In genomic region chr12:100956825-100957224, GRCm38 (mm10) we compare ENCODE assay signal across 9 mouse cellular contexts. TPM values are rescaled to one million over a fixed set of nuclear protein-coding genes. Genes with fewer than 3 reads are reported as not detected.
A peak's percentile ranks its signal among the peaks of the same experiment; 100 is the strongest.
DNase-seq lines count a peak whose midpoint lies in the region; ATAC-seq and TF ChIP-seq lines count a peak whose summit lies in the region.
"Had no signal": no experiment of that assay in that cellular context is flagged by ENCODE, and none has a peak within 500 bp of the region (broad histone marks: within the 10 kb centered on the region; RNA-seq: fewer than 3 reads in every experiment).

No protein-coding gene starts in this region.

- H3K36me3 ChIP-seq in forebrain, embryonic 12.5 days (replicated peaks), result peaks cover 28% of the 10 kb centered on the region
- no peaks in the 10 kb centered on the region for H3K36me3 ChIP-seq in forebrain, embryonic 11.5 days (ENCODE audit: control insufficient read depth, insufficient read depth, low read length)
- no peaks in the 10 kb centered on the region for H3K36me3 ChIP-seq in lung, embryonic 14.5 days (ENCODE audit: insufficient read depth)
- no peaks in the 10 kb centered on the region for H3K36me3 ChIP-seq in hindbrain, embryonic 14.5 days (replicated peaks; ENCODE audit: control insufficient read depth, insufficient read depth)
- H3K36me3 ChIP-seq in liver, postnatal 0 days (replicated peaks; ENCODE audit: insufficient read depth, low read length), result peaks cover 16% of the 10 kb centered on the region

- no peak for TF ChIP-seq EP300 in liver, postnatal 0 days (IDR thresholded peaks at IDR 0.05; ENCODE audit: low read depth)

- 65% methylated on average over 4 of the region's 4 CpGs for WGBS in forebrain, embryonic 12.5 days
- 75% methylated on average over 4 of the region's 4 CpGs for WGBS in forebrain, embryonic 11.5 days
- 61% methylated on average over 4 of the region's 4 CpGs for WGBS in lung, embryonic 14.5 days
- 46% methylated on average over 4 of the region's 4 CpGs for WGBS in lung, adult 2 months
- 27% methylated on average over 4 of the region's 4 CpGs for WGBS in hindbrain, embryonic 14.5 days
- 68% methylated on average over 4 of the region's 4 CpGs for WGBS in liver, postnatal 0 days (ENCODE audit: insufficient replicate concordance)

- no peak overlapping the region for H3K4me3 ChIP-seq in forebrain, embryonic 12.5 days (replicated peaks)
- H3K4me3 ChIP-seq in forebrain, embryonic 11.5 days (ENCODE audit: low read depth, low read length), result no peak overlapping the region
- no peak overlapping the region for H3K4me3 ChIP-seq in lung, embryonic 14.5 days (ENCODE audit: low read depth, low read length)
- no peak overlapping the region for H3K4me3 ChIP-seq in lung, adult 2 months (replicated peaks; ENCODE audit: extremely low read depth, low read depth, low read length)
- H3K4me3 ChIP-seq in hindbrain, embryonic 14.5 days (replicated peaks; ENCODE audit: low read length), result no peak overlapping the region
- H3K4me3 ChIP-seq in liver, postnatal 0 days (ENCODE audit: low read depth, low read length), result no peak overlapping the region

- ATAC-seq in forebrain, embryonic 12.5 days (ENCODE audit: low FRiP score), result no peak
- ATAC-seq in forebrain, embryonic 11.5 days (replicated peaks; ENCODE audit: low FRiP score), result no peak
- ATAC-seq in lung, embryonic 14.5 days (ENCODE audit: insufficient read depth), result no peak
- no peak for ATAC-seq in hindbrain, embryonic 14.5 days (ENCODE audit: low FRiP score)
- ATAC-seq in liver, postnatal 0 days, result no peak

- 0 out of 2 replicates have a peak overlapping the region, but pooled peaks have one; percentile 33 for H3K27ac ChIP-seq in forebrain, embryonic 12.5 days
- no peak overlapping the region; the same call in 1 of the 2 replicates for H3K27ac ChIP-seq in forebrain, embryonic 11.5 days (ENCODE audit: low read depth, low read length)
- H3K27ac ChIP-seq in lung, embryonic 14.5 days (ENCODE audit: low read depth), result peak overlapping the region; percentile 24; the same call in 1 of the 2 replicates
- H3K27ac ChIP-seq in hindbrain, embryonic 14.5 days, result peak overlapping the region; percentile 51
- H3K27ac ChIP-seq in liver, postnatal 0 days (ENCODE audit: low read depth), result peak overlapping the region; percentile 98

- no peaks in the 10 kb centered on the region for H3K9me3 ChIP-seq in forebrain, embryonic 12.5 days
- no peaks in the 10 kb centered on the region for H3K9me3 ChIP-seq in forebrain, embryonic 11.5 days (ENCODE audit: control insufficient read depth, low read length)
- no peaks in the 10 kb centered on the region for H3K9me3 ChIP-seq in lung, embryonic 14.5 days (ENCODE audit: low read depth, low read length)
- no peaks in the 10 kb centered on the region for H3K9me3 ChIP-seq in hindbrain, embryonic 14.5 days (ENCODE audit: control insufficient read depth, low read length)
- no peaks in the 10 kb centered on the region for H3K9me3 ChIP-seq in liver, postnatal 0 days (ENCODE audit: low read length)

- H3K4me2 ChIP-seq in forebrain, embryonic 12.5 days, result no peak overlapping the region
- H3K4me2 ChIP-seq in forebrain, embryonic 11.5 days (ENCODE audit: low read depth, low read length, severe bottlenecking), result no peak overlapping the region
- H3K4me2 ChIP-seq in lung, embryonic 14.5 days, result no peak overlapping the region
- no peak overlapping the region for H3K4me2 ChIP-seq in hindbrain, embryonic 14.5 days (replicated peaks)
- peak overlapping the region; percentile 52 for H3K4me2 ChIP-seq in liver, postnatal 0 days (ENCODE audit: low read depth, low read length)

- no peak overlapping the region for H3K9ac ChIP-seq in forebrain, embryonic 12.5 days
- no peak overlapping the region for H3K9ac ChIP-seq in forebrain, embryonic 11.5 days (ENCODE audit: low read length)
- no peak overlapping the region for H3K9ac ChIP-seq in lung, embryonic 14.5 days
- no peak overlapping the region for H3K9ac ChIP-seq in hindbrain, embryonic 14.5 days
- peak overlapping the region; percentile 62 for H3K9ac ChIP-seq in liver, postnatal 0 days (replicated peaks)

- TF ChIP-seq POLR2A in lung, adult 2 months (IDR thresholded peaks at IDR 0.05; ENCODE audit: borderline replicate concordance, extremely low read depth, low read depth, low read length), result no peak

- no peak for DNase-seq in forebrain, embryonic 11.5 days (ENCODE audit: low spot score)
- DNase-seq in lung, embryonic 14.5 days, result no peak
- DNase-seq in lung, adult 2 months, result no peak
- no peak for DNase-seq in hindbrain, embryonic 14.5 days (ENCODE audit: low spot score)
- DNase-seq in liver, postnatal 0 days, result no peak
- no peak for DNase-seq in urinary bladder, postnatal 36 days (ENCODE audit: low spot score in 2 of 2)
- DNase-seq in urinary bladder, postnatal 25 days (ENCODE audit: low spot score), result no peak
- DNase-seq: thymus, postnatal 4 days had no signal

- no peak for TF ChIP-seq CTCF in lung, embryonic 14.5 days (IDR thresholded peaks at IDR 0.05; ENCODE audit: low read depth)
- TF ChIP-seq CTCF in lung, adult 2 months (IDR thresholded peaks at IDR 0.05; ENCODE audit: insufficient read depth, low read length), result no peak
- no peak for TF ChIP-seq CTCF in liver, postnatal 0 days (IDR thresholded peaks at IDR 0.05; ENCODE audit: low read depth)

- no peaks in the 10 kb centered on the region for H3K27me3 ChIP-seq in forebrain, embryonic 12.5 days
- H3K27me3 ChIP-seq in forebrain, embryonic 11.5 days (ENCODE audit: control insufficient read depth, insufficient read depth, low read length), result no peaks in the 10 kb centered on the region
- no peaks in the 10 kb centered on the region for H3K27me3 ChIP-seq in lung, embryonic 14.5 days (ENCODE audit: insufficient read depth, low read length)
- no peaks in the 10 kb centered on the region; the same call in 1 of the 2 replicates for H3K27me3 ChIP-seq in hindbrain, embryonic 14.5 days (ENCODE audit: control insufficient read depth, insufficient read depth, low read length)
- no peaks in the 10 kb centered on the region for H3K27me3 ChIP-seq in liver, postnatal 0 days (ENCODE audit: insufficient read depth, low read length)

- H3K4me1 ChIP-seq in forebrain, embryonic 12.5 days, result peaks cover 34% of the 10 kb centered on the region
- peaks cover 2% of the 10 kb centered on the region; the same call in 1 of the 2 replicates for H3K4me1 ChIP-seq in forebrain, embryonic 11.5 days (replicated peaks; ENCODE audit: control insufficient read depth, insufficient read depth, low read length)
- 0 out of 2 replicates have a peak, but pooled peaks cover 3% of the 10 kb centered on the region for H3K4me1 ChIP-seq in lung, embryonic 14.5 days (ENCODE audit: insufficient read depth)
- peaks cover 13% of the 10 kb centered on the region for H3K4me1 ChIP-seq in lung, adult 2 months (ENCODE audit: control insufficient read depth, insufficient read depth, low read length)
- peaks cover 33% of the 10 kb centered on the region for H3K4me1 ChIP-seq in hindbrain, embryonic 14.5 days (replicated peaks; ENCODE audit: control insufficient read depth, insufficient read depth, low read length)
- H3K4me1 ChIP-seq in liver, postnatal 0 days (ENCODE audit: insufficient read depth), result peaks cover 50% of the 10 kb centered on the region

RNA-seq across cellular contexts. Expression of gene Gpr68, which starts 48.8 kb away (rescaled TPM):
- 0.22 and 0.26 TPM in 2 replicates for polyA plus RNA-seq in forebrain, embryonic 12.5 days (2016; fragmentation: Nextera tagmentation; extraction: Ambion mirVana)
- polyA plus RNA-seq in forebrain, embryonic 11.5 days (2014; fragmentation: Nextera tagmentation; extraction: Ambion mirVana), result 0.13 and 0.15 TPM in 2 replicates
- polyA plus RNA-seq in lung, embryonic 14.5 days (2014; fragmentation: Nextera tagmentation; extraction: Ambion mirVana), result 0.20 and 0.32 TPM in 2 replicates
- 3.2 and 4.2 TPM in 2 replicates for polyA plus RNA-seq in lung, adult 2 months (2012; rRNA removed)
- 3.1 and 3.7 TPM in 2 replicates for polyA plus RNA-seq in hindbrain, embryonic 14.5 days (2014; fragmentation: Nextera tagmentation; extraction: Ambion mirVana)
- polyA plus RNA-seq in liver, postnatal 0 days (2015; fragmentation: Nextera tagmentation; extraction: Ambion mirVana), result 0.12 and 0.33 TPM in 2 replicates
